ENCODE assay signal across 7 mouse cellular contexts in genomic region chr6:115677441-115677840, GRCm38 (mm10). TPM values are rescaled to one million over a fixed set of nuclear protein-coding genes. Genes with fewer than 3 reads are reported as not detected.
DNase-seq lines count a peak whose midpoint lies in the region; ATAC-seq and TF ChIP-seq lines count a peak whose summit lies in the region.

No protein-coding gene starts in this region.

- DNase-seq in lung, postnatal 10 days, result no peak
- DNase-seq in limb, embryonic 10.5 days (ENCODE audit: low spot score), result peak; percentile 35
- DNase-seq in gastrocnemius, postnatal 4 days (ENCODE audit: low spot score in 2 of 2), result no peak
- no peak for DNase-seq in ovary, postnatal 10 days (ENCODE audit: low spot score)

- no peaks in the 10 kb centered on the region for H3K9me3 ChIP-seq in lung, embryonic 15.5 days
- H3K9me3 ChIP-seq in limb, embryonic 10.5 days (replicated peaks), result no peaks in the 10 kb centered on the region

- WGBS in lung, embryonic 15.5 days, result 88% methylated on average over 7 of the region's 7 CpGs
- 97% methylated on average over 7 of the region's 7 CpGs for WGBS in limb, embryonic 10.5 days
- WGBS in small intestine, adult 2 months, result 85% methylated on average over 7 of the region's 7 CpGs

- TF ChIP-seq CTCF in embryonic fibroblast, embryonic 13.5 days (IDR thresholded peaks at IDR 0.05; ENCODE audit: borderline replicate concordance, insufficient read depth, low read length), result no peak
- TF ChIP-seq CTCF in small intestine, adult 2 months (IDR thresholded peaks at IDR 0.05; ENCODE audit: extremely low read depth, insufficient read length, insufficient replicate concordance, low read depth, low read length), result no peak

- H3K9ac ChIP-seq in lung, embryonic 15.5 days, result no peak overlapping the region

- peak; percentile 5 for TF ChIP-seq POLR2A in embryonic fibroblast, embryonic 13.5 days (IDR thresholded peaks at IDR 0.05; ENCODE audit: low read depth, low read length)
- no peak for TF ChIP-seq POLR2A in small intestine, adult 2 months (IDR thresholded peaks at IDR 0.05; ENCODE audit: low read depth, low read length)

- H3K27me3 ChIP-seq in lung, embryonic 15.5 days, result no peaks in the 10 kb centered on the region
- no peaks in the 10 kb centered on the region for H3K27me3 ChIP-seq in limb, embryonic 10.5 days (ENCODE audit: low read depth, poor library complexity, severe bottlenecking)
- no peaks in the 10 kb centered on the region for H3K27me3 ChIP-seq in small intestine, adult 2 months (ENCODE audit: control insufficient read depth, insufficient read depth, low read length)

- H3K4me3 ChIP-seq in lung, embryonic 15.5 days, result peak overlapping the region; percentile 76
- no peak overlapping the region for H3K4me3 ChIP-seq in embryonic fibroblast, embryonic 13.5 days (ENCODE audit: insufficient read depth, low read length)
- peak overlapping the region; percentile 99 for H3K4me3 ChIP-seq in limb, embryonic 10.5 days
- no peak overlapping the region; the same call in 1 of the 2 replicates for H3K4me3 ChIP-seq in small intestine, adult 2 months (ENCODE audit: low read depth, low read length)

- no peaks in the 10 kb centered on the region for H3K36me3 ChIP-seq in lung, embryonic 15.5 days
- H3K36me3 ChIP-seq in limb, embryonic 10.5 days, result no peaks in the 10 kb centered on the region
- no peaks in the 10 kb centered on the region for H3K36me3 ChIP-seq in small intestine, adult 2 months (ENCODE audit: control insufficient read depth, insufficient read depth, low read length)

- no peak for ATAC-seq in lung, embryonic 15.5 days (ENCODE audit: borderline replicate concordance, extremely low read depth, low FRiP score, low TSS enrichment)

- peak overlapping the region; percentile 97; the same call in 1 of the 2 replicates for H3K27ac ChIP-seq in lung, embryonic 15.5 days
- no peak overlapping the region for H3K27ac ChIP-seq in embryonic fibroblast, embryonic 13.5 days (ENCODE audit: insufficient read depth, low read length)
- peak overlapping the region; percentile 100 for H3K27ac ChIP-seq in limb, embryonic 10.5 days
- peak overlapping the region; percentile 52; the same call in 1 of the 2 replicates for H3K27ac ChIP-seq in small intestine, adult 2 months (ENCODE audit: insufficient read depth, low read depth, low read length)

- peak overlapping the region; percentile 55 for H3K4me2 ChIP-seq in lung, embryonic 15.5 days

- H3K4me1 ChIP-seq in lung, embryonic 15.5 days, result peaks cover 11% of the 10 kb centered on the region
- H3K4me1 ChIP-seq in embryonic fibroblast, embryonic 13.5 days (ENCODE audit: control insufficient read depth, insufficient read depth, low read length), result peaks cover 4% of the 10 kb centered on the region; the same call in 1 of the 2 replicates
- H3K4me1 ChIP-seq in limb, embryonic 10.5 days, result peaks cover 17% of the 10 kb centered on the region
- no peaks in the 10 kb centered on the region for H3K4me1 ChIP-seq in small intestine, adult 2 months (ENCODE audit: control insufficient read depth, insufficient read depth, insufficient read length, low read length)

RNA-seq across cellular contexts. Expression of gene Raf1, which starts 1.0 kb away (rescaled TPM):
- polyA plus RNA-seq in lung, embryonic 15.5 days (2015; fragmentation: Nextera tagmentation; extraction: Ambion mirVana), result 81.9 and 90.6 TPM in 2 replicates
- 60.5 and 69.8 TPM in 2 replicates for polyA plus RNA-seq in embryonic fibroblast, embryonic 13.5 days (2011; ENCODE audit: insufficient read length, low read depth, missing spikeins)
- polyA plus RNA-seq in limb, embryonic 10.5 days (2016; fragmentation: Nextera tagmentation; extraction: Ambion mirVana), result 121 TPM in 2 replicates
- polyA plus RNA-seq in small intestine, adult 2 months (2012; rRNA removed), result 42.8 and 81.6 TPM in 2 replicates
- 100 to 1,000 TPM; 123 to 137 TPM for total RNA-seq in gastrocnemius, postnatal 4 days (2021)

Comparison
In these comparisons a context has a peak if more than half of its experiments do, and no peak if none do; other contexts are left out.
1. H3K4me3 ChIP-seq: peak in lung, embryonic 15.5 days (single experiment) and limb, embryonic 10.5 days (single experiment); none in embryonic fibroblast, embryonic 13.5 days (single experiment) and small intestine, adult 2 months (single experiment).